Mouse (Mus musculus) embryonic facial prominence, embryonic 15.5 days (tissue): ENCODE data around the gene Mslnl. TPM values are rescaled to one million over a fixed set of nuclear protein-coding genes. Genes with fewer than 3 reads are reported as not detected.
"Not testable (repeated sequence)": the region's sequence is repeated elsewhere in the genome, so short reads cannot be mapped to it uniquely, and the experiment has no call there.

Experiments used
- ATAC-seq: fragments of 200-750 bp; cut with Nextera tagmentation; 2 replicates; pipeline ENCODE4 v1.8.0; 2017; ENCODE audit warnings: low read depth, moderate TSS enrichment; ENCODE audit not compliant: insufficient number of reproducible peaks, low FRiP score, low TSS enrichment
- H3K27ac ChIP-seq: fragments of 300-500 bp; sonication (generic); replicated peaks from 2 replicates; pipeline ENCODE4 v1.5.1; 2015; ENCODE audit warnings: mild to moderate bottlenecking, inconsistent platforms
- H3K27me3 ChIP-seq: fragments of 300-500 bp; sonication (generic); 2 replicates; pipeline ENCODE4 v1.6.1; 2015; ENCODE audit warnings: inconsistent platforms
- H3K36me3 ChIP-seq: fragments of 300-500 bp; sonication (generic); 2 replicates; pipeline ENCODE4 v1.6.1; 2015; ENCODE audit warnings: mild to moderate bottlenecking, inconsistent platforms
- H3K4me1 ChIP-seq: fragments of 300-500 bp; sonication (generic); 2 replicates; pipeline ENCODE4 v1.6.1; 2015; ENCODE audit warnings: inconsistent platforms
- H3K4me2 ChIP-seq: fragments of 300-500 bp; sonication (generic); replicated peaks from 2 replicates; pipeline ENCODE4 v1.6.1; 2015; ENCODE audit warnings: mild to moderate bottlenecking, inconsistent platforms
- H3K4me3 ChIP-seq: fragments of 300-500 bp; sonication (generic); replicated peaks from 2 replicates; pipeline ENCODE4 v1.5.1; 2015; ENCODE audit warnings: mild to moderate bottlenecking, inconsistent platforms
- H3K9ac ChIP-seq: fragments of 300-500 bp; sonication (generic); 2 replicates; pipeline ENCODE4 v1.6.1; 2015; ENCODE audit warnings: inconsistent platforms
- H3K9me3 ChIP-seq: fragments of 300-500 bp; sonication (generic); replicated peaks from 2 replicates; pipeline ENCODE4 v1.6.1; 2016; ENCODE audit warnings: inconsistent platforms
- WGBS: fragments of 180-500 bp; shearing (Covaris S2); methylation state at CpG from one replicate; pipeline ENCODE4 v1.1.7; 2015; 5-methylcytosine and 5-hydroxymethylcytosine counted together
- polyA plus RNA-seq: library from polyadenylated mRNA; unstranded; fragments of >200 nt; fragmentation: Nextera tagmentation; extraction: Ambion mirVana; gene quantifications from 2 replicates; pipeline ENCODE4 v1.2.1, GENCODE M21; 2015

The Mslnl gene
- polyA plus RNA-seq, 1 experiment from 2014 or later: 3.9 TPM

DNA sequence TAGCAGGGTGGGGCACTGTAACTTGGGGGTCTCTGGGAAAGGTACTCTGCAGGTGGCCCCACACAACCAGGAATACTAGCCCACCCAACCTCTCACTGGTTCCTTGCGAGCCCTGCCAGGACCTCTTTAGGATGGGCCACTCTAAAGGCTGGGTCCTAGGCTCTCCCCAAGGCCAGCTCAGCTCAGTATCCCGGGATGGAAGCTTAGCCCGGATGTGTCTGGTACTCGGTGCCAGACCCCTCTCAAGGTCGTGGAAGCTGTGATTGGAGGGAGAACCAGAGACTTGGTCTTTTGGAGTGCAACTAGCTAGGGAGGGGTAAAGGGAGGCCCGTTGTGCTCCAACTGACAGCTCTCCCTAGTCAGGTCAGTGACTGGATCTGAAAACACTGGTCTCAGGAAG, 18.2 kb upstream of the Mslnl start:
- Histone ChIP-seq H3K36me3 (peaks cover 24% of the 10 kb centered on the region; the same call in 1 of the 2 replicates), H3K9me3 (no peaks in the 10 kb centered on the region), H3K4me1 (peaks cover 15% of the 10 kb centered on the region), H3K27ac (no peak overlapping the region), H3K27me3 (peaks cover 36% of the 10 kb centered on the region), H3K4me2 (peak overlapping the region; percentile 77), H3K4me3 (peak overlapping the region; percentile 37), H3K9ac (no peak overlapping the region)
- no peak for ATAC-seq
- 10% methylated on average over 6 of the region's 6 CpGs for WGBS

DNA sequence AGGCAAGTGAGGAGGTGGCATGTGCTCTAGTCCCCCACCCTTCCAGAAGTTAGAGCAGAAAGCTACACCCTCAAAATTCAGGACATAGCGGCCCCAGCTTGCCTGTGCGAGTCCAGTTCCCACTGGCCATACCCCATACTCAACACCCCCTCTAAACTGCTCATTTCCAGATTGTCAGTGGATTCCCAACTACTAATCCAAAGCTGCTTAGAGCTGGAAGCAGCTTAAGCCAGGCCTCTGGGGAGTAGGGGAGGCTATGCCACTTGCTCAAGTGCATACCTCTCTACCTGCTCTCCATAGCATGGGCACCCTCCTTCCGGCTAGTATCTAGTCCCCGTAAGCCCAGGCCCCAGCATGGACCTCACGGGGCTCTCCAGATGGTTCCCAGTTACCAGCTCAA, 14.4 kb upstream of the Mslnl start:
- Histone ChIP-seq H3K4me3 (no peak overlapping the region), H3K36me3 (peaks cover 35% of the 10 kb centered on the region)
- 86% methylated on average over 5 of the region's 5 CpGs for WGBS

GRCm38 (mm10) chr17:25723470-25723869, 12.4 kb upstream of the Mslnl start:
- Histone ChIP-seq H3K27me3 (0 out of 2 replicates have a peak, but pooled peaks cover under 1% of the 10 kb centered on the region), H3K36me3 (peaks cover 35% of the 10 kb centered on the region), H3K9ac (no peak overlapping the region), H3K9me3 (no peaks in the 10 kb centered on the region), H3K4me3 (no peak overlapping the region), H3K27ac (no peak overlapping the region), H3K4me2 (no peak overlapping the region), H3K4me1 (peaks cover 22% of the 10 kb centered on the region)
- 93% methylated on average over 19 of the region's 19 CpGs for WGBS
- ATAC-seq: no peak

More for the DNA sequence above, 14.4 kb upstream of the Mslnl start:
- H3K9ac ChIP-seq: no peak overlapping the region
- ATAC-seq: no peak
- no peaks in the 10 kb centered on the region for H3K9me3 ChIP-seq
- peaks cover 23% of the 10 kb centered on the region for H3K4me1 ChIP-seq
- no peak overlapping the region for H3K27ac ChIP-seq
- H3K27me3 ChIP-seq: peaks cover 20% of the 10 kb centered on the region
- H3K4me2 ChIP-seq: no peak overlapping the region

- Histone ChIP-seq H3K4me2 (no peak overlapping the region), H3K9me3 (no peaks in the 10 kb centered on the region), H3K36me3 (peaks cover 35% of the 10 kb centered on the region), H3K27me3 (no peaks in the 10 kb centered on the region), H3K27ac (no peak overlapping the region), H3K4me1 (peaks cover 26% of the 10 kb centered on the region), H3K9ac (no peak overlapping the region), H3K4me3 (no peak overlapping the region)
- WGBS: 76% methylated on average over 7 of the region's 7 CpGs
- no peak for ATAC-seq
Measured at GRCm38 (mm10) chr17:25723919-25724318, 11.9 kb upstream of the Mslnl start.

DNA sequence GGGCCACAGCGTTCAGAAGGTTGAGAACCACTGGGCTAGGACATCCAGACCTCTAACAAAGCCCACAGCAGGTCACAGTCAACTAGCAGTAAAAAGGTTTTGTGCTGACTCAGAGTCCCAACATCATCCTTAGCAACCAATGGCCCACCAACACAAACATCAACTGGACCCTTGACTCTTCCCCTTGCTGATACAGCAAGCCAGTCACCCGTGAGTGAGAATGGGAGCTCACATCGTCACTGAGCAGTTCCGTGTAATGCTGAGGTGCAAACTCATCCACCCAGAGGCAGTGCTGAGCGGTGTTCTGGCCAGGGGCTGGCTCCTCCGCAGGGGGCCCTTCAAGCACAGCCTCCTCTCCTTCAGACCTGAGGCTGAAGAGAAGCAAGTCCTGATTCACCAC, 10.6 kb upstream of the Mslnl start:
- Histone ChIP-seq H3K36me3 (peaks cover 37% of the 10 kb centered on the region), H3K27ac (no peak overlapping the region), H3K4me2 (no peak overlapping the region), H3K4me1 (peaks cover 29% of the 10 kb centered on the region), H3K9me3 (no peaks in the 10 kb centered on the region), H3K9ac (no peak overlapping the region), H3K27me3 (no peaks in the 10 kb centered on the region), H3K4me3 (no peak overlapping the region)
- no peak for ATAC-seq
- 90% methylated on average over 6 of the region's 6 CpGs for WGBS

DNA sequence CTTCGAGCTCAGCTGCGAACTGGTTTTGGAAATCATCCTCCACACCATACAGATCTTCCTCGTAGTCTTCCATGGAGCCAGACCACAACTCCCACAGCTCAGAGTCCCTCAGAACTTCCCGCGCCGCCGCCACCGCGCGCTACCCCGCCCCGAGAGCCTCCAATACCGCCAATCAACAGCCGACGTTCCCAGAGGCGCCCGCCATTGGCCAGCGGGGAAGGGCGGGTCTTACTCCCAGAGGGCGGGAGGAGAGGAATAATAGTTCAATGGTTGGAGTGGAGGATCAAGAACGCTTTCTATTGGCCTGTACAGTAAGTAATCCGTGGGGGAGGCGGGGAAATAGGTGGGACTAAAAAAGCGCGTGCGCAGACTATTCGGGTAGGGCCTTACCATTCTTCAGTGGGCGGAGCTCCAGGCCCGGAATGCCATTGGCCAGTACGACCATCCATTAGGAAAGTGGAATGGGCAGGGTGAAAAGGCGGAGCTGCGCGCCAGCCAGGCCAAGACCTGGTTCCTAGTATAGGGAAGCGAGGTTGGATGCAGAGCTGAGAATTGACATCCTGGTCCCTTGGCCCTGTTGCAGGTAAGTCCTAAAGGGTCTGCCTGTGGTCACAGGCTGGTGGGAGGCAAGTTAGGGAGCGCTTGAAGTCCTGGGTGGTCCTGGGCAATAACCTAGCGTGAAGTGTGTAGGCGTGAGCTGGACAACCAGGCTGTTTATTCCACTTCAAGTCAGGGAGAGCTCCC, 8.4 kb upstream of the Mslnl start, which contains the start of the genes Chtf18 and Rpusd1:
TSS of gene Chtf18 (minus strand) at position 155 of the 744 bp plus-strand sequence.
TSS of gene Rpusd1 (plus strand) at position 406 of the 744 bp plus-strand sequence.
- Histone ChIP-seq H3K36me3 (peaks cover 28% of the 10 kb centered on the region), H3K4me3 (peak within 1 kb of the TSS; percentile 64), H3K27ac (0 out of 2 replicates have a peak within 1 kb of the TSS, but pooled peaks have one; percentile 31), H3K4me1 (peaks cover 29% of the 10 kb centered on the region), H3K4me2 (peak within 1 kb of the TSS; percentile 93), H3K9me3 (no peaks in the 10 kb centered on the region), H3K27me3 (no peaks in the 10 kb centered on the region), H3K9ac (peak within 1 kb of the TSS; percentile 72)
- peak; percentile 98 for ATAC-seq
- WGBS: under 1% methylated on average over 37 of the region's 37 CpGs

- WGBS: 29% methylated on average over 4 of the region's 4 CpGs
Measured at GRCm38 (mm10) chr17:25728009-25728270, 7.9 kb upstream of the Mslnl start.

DNA sequence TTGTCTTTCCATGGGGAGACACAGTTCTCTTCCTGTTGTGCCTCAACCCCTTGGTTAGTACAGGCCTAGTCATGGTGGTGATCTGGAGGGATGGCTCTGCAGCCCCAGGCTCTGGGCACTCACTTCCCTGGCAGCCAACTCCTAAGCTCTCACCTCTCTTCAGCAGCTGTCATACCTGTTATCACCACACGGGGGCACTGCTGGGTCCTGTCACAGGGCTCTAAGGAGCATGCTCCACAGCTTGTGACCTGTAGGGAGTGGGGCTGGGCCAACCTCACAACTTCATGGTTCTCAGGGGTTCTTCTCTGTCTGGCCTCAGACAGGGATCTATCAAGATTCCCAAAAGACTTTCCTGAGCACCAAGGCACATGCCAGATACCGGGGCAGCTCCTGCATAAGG, 3.8 kb upstream of the Mslnl start:
- whole genome bisulfite sequencing: 21% methylated on average over 2 of the region's 2 CpGs
- no peaks in the 10 kb centered on the region for H3K9me3 ChIP-seq
- no peak overlapping the region for H3K4me2 ChIP-seq
- no peak overlapping the region for H3K27ac ChIP-seq
- no peak overlapping the region for H3K4me3 ChIP-seq
- no peak for ATAC-seq
- H3K36me3 ChIP-seq: peaks cover 17% of the 10 kb centered on the region
- no peak overlapping the region for H3K9ac ChIP-seq
- H3K4me1 ChIP-seq: peaks cover 14% of the 10 kb centered on the region
- no peaks in the 10 kb centered on the region for H3K27me3 ChIP-seq

More at GRCm38 (mm10) chr17:25728009-25728270, 7.9 kb upstream of the Mslnl start:
- no peaks in the 10 kb centered on the region for H3K27me3 ChIP-seq
- H3K4me2 ChIP-seq: peak overlapping the region; percentile 93
- H3K9ac ChIP-seq: peak overlapping the region; percentile 72
- peak overlapping the region; percentile 64 for H3K4me3 ChIP-seq
- H3K4me1 ChIP-seq: peaks cover 29% of the 10 kb centered on the region
- H3K36me3 ChIP-seq: peaks cover 27% of the 10 kb centered on the region
- H3K27ac ChIP-seq: no peak overlapping the region
- ATAC-seq: no peak
- H3K9me3 ChIP-seq: no peaks in the 10 kb centered on the region

DNA sequence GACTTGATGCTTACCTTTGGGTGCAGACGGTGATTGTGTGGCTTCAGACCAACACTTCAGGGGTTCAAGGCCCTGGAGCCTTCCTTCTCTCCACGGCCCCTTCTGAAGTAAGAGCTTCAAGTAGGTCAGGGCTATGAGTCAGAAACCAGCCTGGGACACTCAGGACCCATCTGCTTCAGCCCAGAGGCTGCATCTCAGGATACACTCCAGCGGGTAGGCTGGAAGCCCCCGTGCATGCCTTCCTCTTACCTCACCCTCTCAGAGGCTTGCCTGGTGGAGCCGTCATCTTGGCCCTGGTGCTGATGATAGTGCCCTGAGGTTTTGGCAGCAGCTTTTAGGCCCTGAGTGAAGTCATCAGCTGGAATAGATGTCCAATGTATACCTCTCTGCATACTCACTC, 596 bp upstream of the Mslnl start:
- Histone ChIP-seq H3K4me3 (no peak overlapping the region), H3K9ac (no peak overlapping the region), H3K9me3 (no peaks in the 10 kb centered on the region), H3K4me2 (no peak overlapping the region), H3K4me1 (no peaks in the 10 kb centered on the region), H3K27me3 (peaks cover 5% of the 10 kb centered on the region; the same call in 1 of the 2 replicates), H3K27ac (no peak overlapping the region), H3K36me3 (peaks cover 11% of the 10 kb centered on the region; the same call in 1 of the 2 replicates)
- WGBS: 83% methylated on average over 5 of the region's 5 CpGs
- no peak for ATAC-seq

- no peak overlapping the region for H3K4me3 ChIP-seq
- H3K9me3 ChIP-seq: no peaks in the 10 kb centered on the region
- no peaks in the 10 kb centered on the region for H3K4me1 ChIP-seq
- no peak for ATAC-seq
- no peak overlapping the region for H3K4me2 ChIP-seq
- no peak overlapping the region for H3K27ac ChIP-seq
- 77% methylated on average over 7 of the region's 7 CpGs for WGBS
- peaks cover 5% of the 10 kb centered on the region; the same call in 1 of the 2 replicates for H3K27me3 ChIP-seq
- no peak overlapping the region for H3K9ac ChIP-seq
- H3K36me3 ChIP-seq: no peaks in the 10 kb centered on the region
Measured at GRCm38 (mm10) chr17:25738861-25739260, 3.0 kb downstream of the Mslnl start.

GRCm38 (mm10) chr17:25741471-25741870, 5.6 kb downstream of the Mslnl start:
- not testable (repeated sequence) for H3K36me3 ChIP-seq, H3K9ac ChIP-seq, H3K27me3 ChIP-seq, H3K4me2 ChIP-seq, H3K4me1 ChIP-seq, ATAC-seq, H3K9me3 ChIP-seq, H3K4me3 ChIP-seq, H3K27ac ChIP-seq
- 65% methylated on average over 12 of the region's 12 CpGs for WGBS

DNA sequence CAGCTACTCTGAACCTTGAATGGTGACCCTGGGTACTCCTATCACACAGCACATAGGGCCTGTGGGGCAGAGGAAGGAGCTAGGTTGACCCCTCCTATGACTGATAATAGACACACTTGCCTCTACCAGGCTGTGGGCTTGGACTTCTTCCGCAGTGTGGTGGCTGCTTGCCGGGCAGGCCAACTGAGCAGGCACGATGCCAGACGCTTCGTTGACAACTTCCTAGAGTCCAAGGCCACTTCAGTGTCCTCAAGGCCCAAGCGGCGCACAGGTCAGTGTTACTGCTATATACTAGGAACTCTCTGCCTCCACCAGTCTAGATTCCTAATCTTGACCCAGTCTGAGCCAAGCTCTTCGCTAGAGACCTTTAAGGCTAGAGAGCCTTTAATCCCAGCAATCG, 8.0 kb downstream of the Mslnl start:
- H3K27me3 ChIP-seq: no peaks in the 10 kb centered on the region
- H3K27ac ChIP-seq: no peak overlapping the region
- no peak overlapping the region for H3K4me3 ChIP-seq
- no peak for ATAC-seq
- no peaks in the 10 kb centered on the region for H3K9me3 ChIP-seq
- no peak overlapping the region for H3K9ac ChIP-seq
- H3K4me1 ChIP-seq: no peaks in the 10 kb centered on the region
- H3K36me3 ChIP-seq: no peaks in the 10 kb centered on the region
- 89% methylated on average over 9 of the region's 9 CpGs for WGBS
- no peak overlapping the region for H3K4me2 ChIP-seq
